Mouse (Mus musculus): ENCODE measurements around the gene Rsph6a. TPM values are rescaled to one million over a fixed set of nuclear protein-coding genes. Genes with fewer than 3 reads are reported as not detected.
A peak's percentile ranks its signal among the peaks of the same experiment; 100 is the strongest.

Gene Rsph6a
- polyA plus RNA-seq, 1 experiment from 2014 or later, result not detected

DNA sequence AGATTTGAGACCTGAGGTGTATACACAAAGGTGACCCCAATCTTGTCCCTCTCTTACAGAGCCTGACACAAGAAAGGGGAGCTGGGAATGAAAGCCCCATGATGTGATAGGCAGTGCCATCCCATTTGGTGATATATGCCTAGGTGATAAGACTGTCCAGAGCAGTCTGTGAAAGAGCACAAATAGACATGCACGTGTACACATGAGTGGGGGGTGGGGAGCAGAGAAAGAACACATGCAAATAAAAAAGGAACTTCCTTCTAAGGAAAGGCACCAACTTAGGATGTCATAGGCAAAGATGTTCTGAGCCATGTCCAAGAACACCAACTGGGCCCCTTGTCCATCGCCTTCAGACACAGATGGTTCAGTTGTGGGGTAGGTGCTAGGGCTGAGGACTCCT is 50.0 kb downstream of the Rsph6a start:
- Histone ChIP-seq H3K27ac (no peak overlapping the region), H3K4me2 (no peak overlapping the region), H3K4me1 (replicated peaks) (no peaks in the 10 kb centered on the region), H3K36me3 (no peaks in the 10 kb centered on the region), H3K27me3 (peaks cover 58% of the 10 kb centered on the region), H3K9me3 (replicated peaks) (no peaks in the 10 kb centered on the region), H3K4me3 (replicated peaks) (no peak overlapping the region), H3K9ac (no peak overlapping the region)
- DNase-seq (no peak), ATAC-seq (ENCODE audit: low read depth) (no peak)
- 51% methylated on average over 2 of the region's 2 CpGs for WGBS (ENCODE audit: insufficient replicate concordance)

GRCm38 (mm10) chr7:19107436-19107835 is 52.9 kb downstream of the Rsph6a start:
- DNase-seq, result no peak
- WGBS (ENCODE audit: insufficient replicate concordance), result 31% methylated on average over 3 of the region's 3 CpGs
- H3K27me3 ChIP-seq, result peaks cover 49% of the 10 kb centered on the region
- H3K4me3 ChIP-seq (replicated peaks), result no peak overlapping the region
- H3K36me3 ChIP-seq, result no peaks in the 10 kb centered on the region
- no peak overlapping the region for H3K9ac ChIP-seq
- H3K9me3 ChIP-seq (replicated peaks), result no peaks in the 10 kb centered on the region
- H3K27ac ChIP-seq, result no peak overlapping the region
- no peak overlapping the region for H3K4me2 ChIP-seq
- no peak for ATAC-seq (ENCODE audit: low read depth)
- no peaks in the 10 kb centered on the region for H3K4me1 ChIP-seq (replicated peaks)

- no peak for ATAC-seq (ENCODE audit: low read depth)
- Histone ChIP-seq H3K36me3 (no peaks in the 10 kb centered on the region), H3K27me3 (peaks cover 38% of the 10 kb centered on the region), H3K27ac (no peak overlapping the region), H3K9me3 (replicated peaks) (no peaks in the 10 kb centered on the region), H3K4me3 (replicated peaks) (no peak overlapping the region), H3K9ac (no peak overlapping the region), H3K4me2 (no peak overlapping the region), H3K4me1 (replicated peaks) (no peaks in the 10 kb centered on the region)
- no peak for DNase-seq
- 54% methylated on average over 1 of the region's 1 CpGs for WGBS (ENCODE audit: insufficient replicate concordance)
These were observed 55.1 kb downstream of the Rsph6a start for GRCm38 (mm10) chr7:19109565-19109964.

- no peak within 1 kb of the TSS for H3K27ac ChIP-seq
- no peak within 1 kb of the TSS for H3K9ac ChIP-seq
- DNase-seq, result peak; percentile 50
- peaks cover 7% of the 10 kb centered on the region; the same call in 1 of the 2 replicates for H3K9me3 ChIP-seq (replicated peaks)
- peak within 1 kb of the TSS; percentile 15; the same call in 1 of the 2 replicates for H3K4me3 ChIP-seq (replicated peaks)
- H3K4me2 ChIP-seq, result peak within 1 kb of the TSS; percentile 86
- no peak for ATAC-seq (ENCODE audit: low read depth)
- 24% methylated on average over 64 of the region's 64 CpGs for WGBS (ENCODE audit: insufficient replicate concordance)
- H3K27me3 ChIP-seq, result peaks cover 10% of the 10 kb centered on the region
- H3K36me3 ChIP-seq, result no peaks in the 10 kb centered on the region
- H3K4me1 ChIP-seq (replicated peaks), result peaks cover 32% of the 10 kb centered on the region
These were observed 63.7 kb downstream of the Rsph6a start, which contains the start of gene Gm4969 for GRCm38 (mm10) chr7:19118028-19118771. TSS of gene Gm4969 (minus strand) at chr7:19118368.

DNA sequence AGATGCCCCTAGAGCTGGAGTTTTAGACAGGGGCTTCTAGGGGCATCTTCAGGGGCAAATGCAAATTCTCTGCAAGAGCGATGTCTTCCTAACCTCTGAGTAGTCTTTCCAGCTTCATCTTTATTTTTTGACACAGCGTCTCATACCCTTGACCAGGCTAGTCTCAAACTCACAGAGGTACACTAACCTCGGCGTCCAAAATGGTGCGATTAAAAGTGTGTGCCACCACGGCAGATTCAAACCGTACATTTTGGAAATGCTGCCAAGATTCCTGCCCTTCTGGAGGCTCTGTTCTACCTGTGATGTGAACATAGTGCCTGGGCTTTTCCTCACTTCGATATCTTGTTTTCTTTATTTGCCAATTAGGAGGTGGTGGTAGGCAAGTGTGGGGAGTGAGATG is 64.6 kb downstream of the Rsph6a start:
- Histone ChIP-seq H3K4me1 (replicated peaks) (peaks cover 32% of the 10 kb centered on the region), H3K4me2 (peak overlapping the region; percentile 86), H3K9ac (no peak overlapping the region), H3K36me3 (no peaks in the 10 kb centered on the region), H3K9me3 (replicated peaks) (peaks cover 7% of the 10 kb centered on the region; the same call in 1 of the 2 replicates), H3K27ac (no peak overlapping the region), H3K4me3 (replicated peaks) (no peak overlapping the region), H3K27me3 (peaks cover 10% of the 10 kb centered on the region)
- WGBS (ENCODE audit: insufficient replicate concordance), result 89% methylated on average over 8 of the region's 8 CpGs
- DNase-seq (no peak), ATAC-seq (ENCODE audit: low read depth) (0 out of 2 replicates have a peak, but pooled peaks have one; percentile 1)

DNA sequence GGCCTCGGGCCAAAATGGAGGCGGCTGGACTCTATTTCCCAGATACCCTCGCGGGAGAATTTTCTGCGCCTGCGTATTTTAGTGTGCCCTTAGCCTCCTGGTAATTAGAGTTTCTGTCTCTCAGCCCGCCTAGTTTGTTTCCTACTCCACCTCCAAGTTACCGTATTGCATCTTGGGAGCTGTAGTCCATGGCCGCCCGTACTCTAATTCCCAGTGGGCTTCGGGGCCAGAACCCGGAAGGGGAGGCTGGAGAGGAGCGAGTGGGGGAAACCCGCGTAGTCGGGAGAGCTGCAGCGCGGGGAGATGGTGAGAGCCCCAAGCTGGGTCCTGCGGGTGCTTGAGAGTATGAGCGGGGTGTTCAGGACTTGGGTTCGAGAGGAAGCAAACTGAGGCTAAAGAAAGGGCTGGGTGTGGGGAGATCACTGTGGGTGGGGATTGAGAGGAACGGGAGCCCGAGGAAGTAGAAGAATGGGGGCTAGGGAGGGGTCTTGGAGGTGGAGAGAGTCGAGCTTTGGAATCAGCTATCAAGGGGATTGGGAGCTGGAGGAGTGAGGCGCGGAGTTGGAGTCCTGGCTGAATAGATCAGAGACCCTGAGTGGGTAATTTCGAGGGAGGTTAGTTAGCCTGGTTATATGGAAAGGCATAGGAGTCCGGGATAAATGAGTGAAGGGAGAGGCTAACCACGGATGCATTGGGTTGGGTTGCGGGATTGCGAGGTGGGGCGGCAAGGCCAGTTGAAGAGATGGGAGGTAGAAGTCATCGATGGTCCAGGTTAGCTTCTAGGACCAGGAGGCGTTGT is 65.3 kb downstream of the Rsph6a start, which contains the start of gene Fbxo46:
Gene Fbxo46 (plus strand): TSS at position 229 of the 799 bp plus-strand sequence.
- Histone ChIP-seq H3K27me3 (peaks cover 10% of the 10 kb centered on the region), H3K36me3 (no peaks in the 10 kb centered on the region), H3K9ac (peak within 1 kb of the TSS; percentile 86), H3K4me1 (replicated peaks) (peaks cover 32% of the 10 kb centered on the region), H3K27ac (peak within 1 kb of the TSS; percentile 53), H3K9me3 (replicated peaks) (peaks cover 7% of the 10 kb centered on the region; the same call in 1 of the 2 replicates), H3K4me2 (peak within 1 kb of the TSS; percentile 86), H3K4me3 (replicated peaks) (peak within 1 kb of the TSS; percentile 78)
- ATAC-seq (ENCODE audit: low read depth) (peak; percentile 96), DNase-seq (peak; percentile 91)
- WGBS (ENCODE audit: insufficient replicate concordance), result under 1% methylated on average over 34 of the region's 34 CpGs

GRCm38 (mm10) chr7:19121686-19122085 is 67.2 kb downstream of the Rsph6a start:
- DNase-seq (no peak), ATAC-seq (ENCODE audit: low read depth) (no peak)
- Histone ChIP-seq H3K4me2 (no peak overlapping the region), H3K9ac (0 out of 2 replicates have a peak overlapping the region, but pooled peaks have one; percentile 86), H3K27ac (no peak overlapping the region; the same call in 1 of the 2 replicates), H3K4me1 (replicated peaks) (peaks cover 32% of the 10 kb centered on the region), H3K27me3 (peaks cover 10% of the 10 kb centered on the region), H3K36me3 (0 out of 2 replicates have a peak, but pooled peaks cover 7% of the 10 kb centered on the region), H3K9me3 (replicated peaks) (peaks cover 7% of the 10 kb centered on the region; the same call in 1 of the 2 replicates), H3K4me3 (replicated peaks) (no peak overlapping the region)
- WGBS (ENCODE audit: insufficient replicate concordance), result 80% methylated on average over 4 of the region's 4 CpGs

Small RNA genes within 50 kb of the gene (microRNA-seq; reads per million reads assigned to microRNA genes)
- gene Mir3100, result not detected

Other genes with a start within 250 kb of the Rsph6a start
- not detected in 2 replicates for gene Psg17, start 233.1 kb upstream of the Rsph6a start, polyA plus RNA-seq (2015; fragmentation: Nextera tagmentation; extraction: Ambion mirVana)
- gene Mill2, start 214.7 kb upstream of the Rsph6a start, polyA plus RNA-seq (2015; fragmentation: Nextera tagmentation; extraction: Ambion mirVana), result 0.08 and 0.20 TPM in 2 replicates
- gene Pglyrp1, start 183.4 kb upstream of the Rsph6a start, polyA plus RNA-seq (2015; fragmentation: Nextera tagmentation; extraction: Ambion mirVana), result 10.8 and 13.3 TPM in 2 replicates
- 10.7 and 12.3 TPM in 2 replicates for gene Ccdc61, start 144.3 kb upstream of the Rsph6a start, polyA plus RNA-seq (2015; fragmentation: Nextera tagmentation; extraction: Ambion mirVana)
- gene Nova2, start 128.8 kb upstream of the Rsph6a start, polyA plus RNA-seq (2015; fragmentation: Nextera tagmentation; extraction: Ambion mirVana), result 0.08 TPM in 2 replicates
- gene Nanos2, start 67.3 kb upstream of the Rsph6a start, polyA plus RNA-seq (2015; fragmentation: Nextera tagmentation; extraction: Ambion mirVana), result not detected in 2 replicates
- 0.37 and 0.82 TPM in 2 replicates for gene Mypop, start 63.4 kb upstream of the Rsph6a start, polyA plus RNA-seq (2015; fragmentation: Nextera tagmentation; extraction: Ambion mirVana)
- gene Irf2bp1, start 50.6 kb upstream of the Rsph6a start, polyA plus RNA-seq (2015; fragmentation: Nextera tagmentation; extraction: Ambion mirVana), result 9.2 and 9.3 TPM in 2 replicates
- gene Foxa3, start 31.2 kb upstream of the Rsph6a start, polyA plus RNA-seq (2015; fragmentation: Nextera tagmentation; extraction: Ambion mirVana), result 25.6 and 29.4 TPM in 2 replicates
- 15.0 and 17.4 TPM in 2 replicates for gene Sympk, start 30.3 kb upstream of the Rsph6a start, polyA plus RNA-seq (2015; fragmentation: Nextera tagmentation; extraction: Ambion mirVana)
- 3.2 and 4.2 TPM in 2 replicates for gene Dmwd, start 21.5 kb downstream of the Rsph6a start, polyA plus RNA-seq (2015; fragmentation: Nextera tagmentation; extraction: Ambion mirVana)
- gene Dmpk, start 29.2 kb downstream of the Rsph6a start, polyA plus RNA-seq (2015; fragmentation: Nextera tagmentation; extraction: Ambion mirVana), result 8.5 and 10.1 TPM in 2 replicates
- 0.67 and 0.82 TPM in 2 replicates for gene Six5, start 39.9 kb downstream of the Rsph6a start, polyA plus RNA-seq (2015; fragmentation: Nextera tagmentation; extraction: Ambion mirVana)
- gene Gm4969, start 63.7 kb downstream of the Rsph6a start, polyA plus RNA-seq (2015; fragmentation: Nextera tagmentation; extraction: Ambion mirVana), result 0.17 and 0.30 TPM in 2 replicates
- 5.6 and 6.4 TPM in 2 replicates for gene Fbxo46, start 65.2 kb downstream of the Rsph6a start, polyA plus RNA-seq (2015; fragmentation: Nextera tagmentation; extraction: Ambion mirVana)
- 4.0 and 4.3 TPM in 2 replicates for gene Qpctl, start 94.6 kb downstream of the Rsph6a start, polyA plus RNA-seq (2015; fragmentation: Nextera tagmentation; extraction: Ambion mirVana)
- gene Snrpd2, start 95.0 kb downstream of the Rsph6a start, polyA plus RNA-seq (2015; fragmentation: Nextera tagmentation; extraction: Ambion mirVana), result 85.9 and 89.4 TPM in 2 replicates
- gene Gipr, start 111.4 kb downstream of the Rsph6a start, polyA plus RNA-seq (2015; fragmentation: Nextera tagmentation; extraction: Ambion mirVana), result 0.17 and 0.28 TPM in 2 replicates
- gene Eml2, start 121.7 kb downstream of the Rsph6a start, polyA plus RNA-seq (2015; fragmentation: Nextera tagmentation; extraction: Ambion mirVana), result 3.6 and 4.4 TPM in 2 replicates
- 0.31 and 0.48 TPM in 2 replicates for gene Gpr4, start 157.8 kb downstream of the Rsph6a start, polyA plus RNA-seq (2015; fragmentation: Nextera tagmentation; extraction: Ambion mirVana)
- 17.3 and 18.8 TPM in 2 replicates for gene Opa3, start 173.6 kb downstream of the Rsph6a start, polyA plus RNA-seq (2015; fragmentation: Nextera tagmentation; extraction: Ambion mirVana)
- 45.6 and 46.7 TPM in 2 replicates for gene Vasp, start 217.1 kb downstream of the Rsph6a start, polyA plus RNA-seq (2015; fragmentation: Nextera tagmentation; extraction: Ambion mirVana)
- gene Ppm1n, start 225.4 kb downstream of the Rsph6a start, polyA plus RNA-seq (2015; fragmentation: Nextera tagmentation; extraction: Ambion mirVana), result not detected in 2 replicates
- 4.0 and 4.1 TPM in 2 replicates for gene Rtn2, start 227.9 kb downstream of the Rsph6a start, polyA plus RNA-seq (2015; fragmentation: Nextera tagmentation; extraction: Ambion mirVana)

Measured in liver, embryonic 13.5 days (tissue).